Mouse (Mus musculus) lung, adult 2 months (tissue): Measurements from ENCODE around the gene Actr5.

Experiments
- CTCF ChIP-seq: fragments of 200-500 bp; IDR thresholded peaks from 2 replicates; pipeline ENCODE4 v1.5.1; 2011; ENCODE audit warnings: mild to moderate bottlenecking, low read length, control low read depth; ENCODE audit not compliant: insufficient read depth
- POLR2A ChIP-seq: fragments of 200-500 bp; IDR thresholded peaks from 2 replicates; pipeline ENCODE4 v1.6.1; 2011; ENCODE audit warnings: low read depth, mild to moderate bottlenecking, control low read depth, low read length, borderline replicate concordance; ENCODE audit errors: extremely low read depth

DNA sequence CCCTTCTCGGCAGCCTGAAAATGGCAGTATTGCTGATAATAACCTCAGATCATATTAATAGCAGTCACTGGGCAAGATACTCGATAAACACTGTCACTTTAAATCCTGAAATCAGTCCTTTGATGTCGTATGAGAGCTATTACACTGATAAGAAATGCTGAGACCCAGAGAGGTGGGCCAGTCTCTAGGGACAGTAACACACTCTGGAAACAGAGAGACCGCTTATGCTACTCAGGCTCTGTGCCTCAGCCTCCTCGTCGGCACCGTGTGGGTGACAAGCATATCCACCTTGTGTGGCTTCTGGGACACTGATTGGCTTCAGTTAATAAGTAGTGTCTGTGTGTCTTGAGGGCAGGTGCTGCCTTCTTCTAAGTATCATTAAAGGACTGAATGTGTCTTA lies 29.1 kb upstream of the Actr5 start:
- TF ChIP-seq CTCF: no peak
- no peak for TF ChIP-seq POLR2A
